Mouse (Mus musculus): ENCODE measurements around the gene Rabepk.
"Not testable (repeated sequence)": the region's sequence is repeated elsewhere in the genome, so short reads cannot be mapped to it uniquely, and the experiment has no call there.

Rabepk gene

DNA sequence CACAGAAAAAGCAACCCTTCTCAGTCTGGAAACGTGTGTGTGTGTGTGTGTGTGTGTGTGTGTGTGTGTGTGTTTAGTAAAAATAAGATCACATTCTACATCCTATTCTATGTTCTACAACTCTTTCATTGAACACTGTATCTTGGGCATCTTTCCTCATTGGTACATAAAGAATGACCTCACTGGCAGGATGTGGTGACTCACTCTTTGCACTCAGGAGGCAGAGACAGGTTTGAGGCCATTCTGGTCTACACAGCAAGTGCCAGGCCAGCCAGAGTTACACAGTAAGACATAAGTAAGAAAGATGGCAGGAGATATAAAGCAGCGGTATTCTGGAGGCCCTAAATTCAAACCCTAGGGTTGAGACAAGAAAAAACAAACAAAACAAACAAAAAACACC is 36.8 kb downstream of the Rabepk start:
- no peak for DNase-seq (ENCODE audit: low read depth)

DNA sequence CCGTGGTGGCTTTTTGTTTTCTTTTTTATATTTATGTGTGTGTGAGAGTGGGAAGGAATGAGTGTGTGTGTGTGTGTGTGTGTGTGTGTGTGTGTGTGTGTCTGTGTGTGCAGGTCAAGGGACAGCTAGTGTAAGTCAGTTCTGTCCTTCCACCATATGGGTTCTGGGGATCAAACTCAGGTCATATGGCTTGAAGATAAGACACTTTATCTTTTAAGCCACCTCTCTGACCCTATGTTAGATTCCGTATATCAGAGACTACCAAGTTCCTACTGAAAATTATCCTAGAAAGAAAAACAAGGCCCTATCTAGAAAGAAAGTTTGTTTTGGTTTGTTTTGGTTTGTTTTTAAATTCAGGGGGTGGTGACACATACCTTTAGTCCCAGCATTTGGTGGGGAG is 37.5 kb downstream of the Rabepk start:
- DNase-seq (ENCODE audit: low read depth) = no peak

DNA sequence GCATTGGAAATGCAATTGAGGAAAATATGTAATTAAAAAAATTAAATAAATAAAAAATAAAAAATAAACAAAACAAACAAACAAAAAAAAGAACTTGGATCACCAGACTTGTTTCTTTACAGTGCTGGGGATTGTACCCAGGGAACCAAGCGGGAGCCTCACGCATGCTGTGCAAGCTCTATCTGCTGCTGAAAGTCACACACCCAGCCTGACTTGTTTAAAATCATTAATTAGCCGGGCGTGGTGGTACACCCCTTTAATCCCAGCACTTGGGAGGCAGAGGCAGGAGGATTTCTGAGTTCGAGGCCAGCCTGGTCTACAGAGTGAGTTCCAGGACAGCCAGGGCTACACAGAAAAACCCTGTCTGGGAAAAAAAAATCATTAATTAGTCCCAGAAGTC is 38.4 kb downstream of the Rabepk start:
- DNase-seq (ENCODE audit: low read depth) = not testable (repeated sequence)

DNA sequence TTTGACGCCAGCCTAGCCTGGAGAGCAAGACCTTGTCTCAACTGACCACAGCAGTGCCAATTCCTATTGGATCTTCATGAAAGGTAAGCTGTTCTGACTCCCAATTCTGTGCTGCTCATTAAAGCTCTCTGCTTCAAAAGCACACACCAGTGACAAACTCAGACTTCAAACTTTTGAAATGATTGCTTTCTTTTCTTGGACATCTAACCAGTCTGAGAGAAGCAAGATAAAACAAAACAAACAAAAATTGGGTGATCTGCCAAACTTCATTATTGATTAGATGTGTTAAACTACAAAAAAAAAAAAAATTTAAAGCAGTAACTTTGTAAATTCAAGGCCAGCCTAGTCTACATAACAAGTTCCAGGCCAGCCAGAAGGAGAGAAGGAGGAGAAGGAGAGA is 42.4 kb downstream of the Rabepk start:
- DNase-seq (ENCODE audit: low read depth) = no peak

DNA sequence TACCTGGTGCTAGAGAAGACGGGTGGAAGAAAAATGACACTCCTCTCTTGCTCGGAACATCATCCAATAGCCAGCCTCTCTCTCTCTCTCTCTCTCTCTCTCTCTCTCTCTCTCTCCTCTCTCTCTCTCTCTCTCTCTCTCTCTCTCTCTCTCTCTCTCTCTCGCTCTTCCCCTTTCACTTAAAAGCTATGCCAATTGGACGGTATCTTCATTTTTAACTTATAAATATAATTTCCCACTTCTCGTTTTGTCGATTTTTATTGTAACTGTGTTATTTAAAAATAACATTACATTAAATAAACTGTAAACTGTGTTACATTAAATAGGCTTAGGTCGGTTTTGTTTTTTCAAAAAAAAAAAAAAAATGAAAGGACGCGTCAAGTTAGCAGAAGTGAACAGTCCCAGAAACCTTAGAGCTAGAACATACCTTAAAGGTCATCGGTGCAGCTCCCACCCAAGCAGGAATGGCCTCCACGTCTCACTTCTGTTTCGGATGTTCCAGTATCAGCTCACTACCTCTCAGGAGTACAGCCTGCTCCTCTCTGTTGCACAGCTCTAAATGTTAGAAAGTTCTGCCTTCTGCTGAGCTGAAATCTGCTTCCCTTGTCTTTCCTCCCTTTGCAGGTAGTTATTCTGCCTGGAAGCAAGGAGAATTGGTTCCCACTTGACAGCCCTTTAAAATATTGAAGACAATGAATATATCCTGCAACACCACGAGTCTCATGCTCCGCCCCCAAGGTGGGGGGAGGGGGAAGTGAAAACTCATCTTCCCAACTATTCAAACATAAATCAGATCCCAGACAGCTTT is 45.0 kb downstream of the Rabepk start, which contains the start of gene Gapvd1:
TSS of gene Gapvd1 (minus strand) at position 682 of the 808 bp plus-strand sequence.
- peak; percentile 65 for DNase-seq (ENCODE audit: low read depth)

DNA sequence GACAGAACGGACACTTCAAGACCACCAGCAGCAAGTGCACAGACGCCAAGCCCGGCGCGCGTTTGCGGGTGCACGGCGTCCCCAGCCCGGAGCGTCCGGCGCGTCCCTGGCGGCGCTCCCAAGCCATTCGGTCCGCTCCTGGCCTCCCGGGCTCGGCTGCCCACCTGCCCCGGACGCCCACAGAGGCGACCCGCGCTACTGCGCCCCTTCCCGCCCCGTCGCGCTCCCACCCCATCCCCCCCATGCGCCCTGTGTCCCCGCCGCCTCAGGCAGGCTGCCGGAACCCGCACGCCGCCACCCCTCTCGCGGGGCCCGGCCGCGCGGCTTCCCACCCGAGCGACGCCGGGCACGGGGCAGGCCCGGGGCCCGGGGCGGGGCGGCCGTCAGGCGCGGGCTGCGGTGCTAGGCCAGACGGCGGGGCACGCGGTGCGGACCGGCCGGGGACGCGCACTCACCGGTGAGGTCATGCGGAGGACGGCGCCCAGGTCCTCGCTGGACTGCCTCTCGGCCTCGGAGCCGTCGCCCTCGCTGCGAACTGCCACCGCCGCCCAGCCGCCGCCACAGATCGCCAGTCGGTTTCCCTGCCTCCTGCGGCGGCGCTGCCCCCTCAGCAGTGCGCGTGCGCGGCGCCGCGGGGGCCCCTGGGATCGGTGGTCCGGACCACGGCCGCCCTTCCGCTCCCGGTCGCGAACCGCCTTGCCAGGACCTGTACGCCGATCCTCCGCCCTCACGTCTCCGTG is 45.7 kb downstream of the Rabepk start:
- peak; percentile 90 for DNase-seq (ENCODE audit: low read depth)

DNA sequence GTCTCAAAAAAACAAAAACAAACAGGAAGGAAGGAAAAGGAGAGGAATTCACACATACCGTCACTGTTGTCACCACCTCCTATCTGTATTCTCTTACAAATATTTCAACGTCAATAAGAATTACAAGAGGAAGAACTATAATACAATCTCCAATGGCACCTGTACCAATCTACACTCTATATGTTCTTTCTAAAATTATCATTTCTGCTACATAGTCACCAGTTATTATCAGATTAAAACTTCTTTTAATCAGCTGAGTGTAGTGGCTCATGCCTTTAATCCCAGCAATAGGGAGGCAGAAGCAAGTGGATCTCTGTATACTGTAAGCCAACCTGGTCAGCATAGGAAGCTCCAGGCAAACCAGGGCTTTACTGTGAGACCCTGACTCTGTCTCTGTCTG is 49.5 kb downstream of the Rabepk start:
- DNase-seq (ENCODE audit: low read depth) = no peak

DNA sequence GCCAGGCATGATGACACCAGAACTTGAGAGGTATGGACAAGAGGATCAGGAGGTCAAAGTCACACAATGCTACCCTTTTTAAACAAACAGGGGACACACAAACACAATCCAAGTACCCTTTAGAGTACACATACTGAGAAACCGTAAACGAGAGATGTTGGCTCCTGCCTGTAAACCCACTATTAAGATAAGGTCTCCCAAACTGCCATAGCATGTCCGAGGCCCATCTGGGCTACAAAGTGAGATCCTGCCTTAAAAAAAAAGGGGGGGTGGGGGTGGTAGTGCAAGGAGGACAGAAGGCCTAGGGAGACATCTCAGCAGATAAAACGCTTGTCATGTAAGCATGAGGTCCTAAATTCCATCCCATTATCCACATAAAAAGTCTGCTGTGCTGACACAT is 51.2 kb downstream of the Rabepk start:
- DNase-seq (ENCODE audit: low read depth) = no peak

DNA sequence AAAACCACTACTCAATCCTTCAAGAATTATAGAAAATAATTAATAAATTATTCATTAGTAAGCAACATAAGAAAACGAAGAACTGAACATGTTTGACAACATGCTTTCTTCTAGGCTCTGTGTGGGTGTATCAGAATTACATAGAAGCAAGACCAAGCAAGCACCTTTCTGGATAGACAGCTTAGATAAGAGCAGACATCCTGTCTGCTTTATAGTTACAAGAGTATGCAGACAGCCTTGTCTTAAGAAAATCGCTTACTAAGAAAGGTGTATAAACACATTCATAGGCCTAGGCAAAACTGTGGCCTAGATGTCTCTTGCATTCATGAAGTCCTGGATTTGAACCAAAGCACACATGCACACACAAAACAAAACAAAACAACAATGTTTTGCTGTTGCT is 54.0 kb downstream of the Rabepk start:
- peak; percentile 23 for DNase-seq (ENCODE audit: low read depth)

DNA sequence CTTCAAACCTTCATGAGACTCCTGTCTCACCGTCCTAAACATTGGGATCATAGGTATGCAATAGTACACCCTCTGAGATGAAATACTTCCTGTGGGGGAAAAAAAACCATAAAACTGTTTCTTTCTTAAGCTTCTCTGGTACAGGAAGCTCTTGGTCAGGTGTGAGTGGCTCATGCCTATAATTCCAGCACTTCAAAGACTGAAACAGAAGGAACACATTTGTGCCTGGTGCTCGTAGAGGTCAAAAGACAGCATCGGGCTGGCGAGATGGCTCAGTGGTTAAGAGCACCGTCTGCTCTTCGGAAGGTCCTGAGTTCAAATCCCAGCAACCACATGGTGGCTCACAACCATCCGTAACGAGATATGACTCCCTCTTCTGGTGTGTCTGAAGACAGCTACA is 55.2 kb downstream of the Rabepk start:
- DNase-seq (ENCODE audit: low read depth) = no peak

DNA sequence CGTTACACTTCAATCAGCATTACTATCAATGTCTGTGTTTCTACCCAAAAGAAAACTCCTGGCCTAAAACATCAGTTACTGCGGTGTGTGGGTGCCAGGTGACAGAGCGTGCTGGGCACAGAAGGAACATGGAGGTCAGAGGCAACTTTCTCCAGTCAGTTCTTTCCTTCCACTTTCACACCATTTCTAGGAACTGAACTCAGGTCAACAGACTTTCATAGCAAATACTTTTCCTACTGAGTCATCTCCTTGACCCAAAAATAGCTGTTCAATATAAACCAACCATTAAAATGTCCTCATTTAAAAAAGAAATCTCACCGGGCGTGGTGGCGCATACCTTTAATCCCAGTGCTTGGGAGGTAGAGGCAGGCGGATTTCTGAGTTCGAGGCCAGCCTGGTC is 57.0 kb downstream of the Rabepk start:
- DNase-seq (ENCODE audit: low read depth) = no peak

DNA sequence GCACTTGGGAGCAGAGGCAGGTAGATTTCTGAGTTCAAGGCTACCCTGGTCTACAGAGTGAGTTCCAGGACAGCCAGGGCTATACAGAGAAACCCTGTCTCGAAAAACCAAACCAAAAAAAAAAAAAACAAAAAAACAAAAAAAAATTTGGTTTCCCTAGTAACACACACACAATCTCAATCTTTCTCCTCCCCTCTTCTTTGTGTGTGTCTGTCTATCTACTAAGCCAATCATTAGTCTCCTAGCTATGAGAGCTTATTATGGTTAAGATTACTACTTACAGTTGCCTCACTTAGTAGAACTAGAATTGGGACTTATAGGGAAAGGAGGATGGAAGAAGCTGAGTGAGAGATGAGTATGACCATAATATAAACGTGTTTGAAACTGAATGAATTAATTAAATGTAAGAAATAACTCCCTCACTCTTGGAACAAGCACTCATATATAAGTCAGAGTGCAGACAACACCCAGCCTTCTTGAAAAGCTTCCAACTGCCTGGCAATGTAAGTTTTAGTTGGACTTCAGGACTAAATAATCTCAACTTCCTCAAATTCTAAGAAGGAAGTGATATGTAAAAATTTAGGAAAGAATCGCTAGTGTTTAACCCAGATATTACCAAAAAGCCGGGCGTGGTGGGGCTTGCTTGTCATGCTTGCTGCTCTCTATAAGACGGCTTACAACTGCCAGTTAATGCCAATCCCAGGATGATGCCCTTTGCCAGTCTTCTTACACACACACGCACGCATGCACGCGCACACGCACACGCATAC is 58.1 kb downstream of the Rabepk start:
- no peak for DNase-seq (ENCODE audit: low read depth)

DNA sequence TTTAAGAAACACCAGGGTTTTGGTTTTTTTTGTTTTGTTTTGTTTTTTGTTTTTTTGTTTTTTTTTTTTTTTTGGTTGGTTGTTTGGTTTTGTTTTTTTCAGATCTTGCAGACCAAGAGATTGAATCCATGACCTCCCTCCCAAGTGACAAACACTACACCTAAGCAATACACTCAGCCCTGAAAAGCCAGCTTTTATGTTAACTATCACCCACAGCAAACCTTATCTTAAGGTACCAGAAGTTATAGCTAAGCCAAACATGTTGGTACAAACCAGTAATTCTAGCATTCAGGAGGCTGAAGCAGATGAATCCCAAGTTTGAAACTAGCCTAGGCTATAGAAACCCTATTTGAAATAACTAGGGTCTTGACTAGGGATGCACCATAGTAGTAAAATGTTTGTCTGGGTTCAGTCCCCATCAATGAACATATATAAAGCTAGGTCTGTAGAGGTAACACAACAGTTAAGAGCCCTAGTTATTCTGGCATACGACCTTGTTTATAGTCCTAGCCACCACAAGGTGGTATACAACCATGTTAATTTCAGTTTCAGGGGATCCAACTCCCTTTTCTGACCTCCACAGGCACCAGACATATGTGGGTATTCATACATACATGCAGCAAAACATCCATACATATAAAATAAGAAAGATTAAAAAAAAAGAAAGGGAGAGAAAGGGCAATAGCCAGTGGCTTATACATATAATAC is 59.9 kb downstream of the Rabepk start:
- DNase-seq (ENCODE audit: low read depth) = no peak

DNA sequence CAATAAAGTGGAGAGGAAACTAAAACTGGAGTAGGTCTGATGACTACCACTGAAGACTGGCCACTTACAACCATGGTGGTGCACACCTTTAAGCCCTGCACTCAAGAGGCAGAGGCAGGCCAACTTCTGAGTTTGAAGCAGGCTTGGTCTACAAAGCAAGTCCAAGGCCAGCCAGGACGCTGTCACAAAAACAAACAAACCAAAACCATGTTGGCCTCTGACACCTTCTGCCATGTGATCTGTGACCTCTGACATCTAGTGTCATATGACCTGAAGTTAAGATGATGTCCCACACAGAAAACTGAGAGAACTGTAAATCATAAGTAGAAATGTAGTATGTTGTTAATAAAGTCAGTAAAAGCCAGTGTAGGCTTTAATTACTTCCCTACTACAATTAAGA is 61.8 kb downstream of the Rabepk start:
- no peak for DNase-seq (ENCODE audit: low read depth)

DNA sequence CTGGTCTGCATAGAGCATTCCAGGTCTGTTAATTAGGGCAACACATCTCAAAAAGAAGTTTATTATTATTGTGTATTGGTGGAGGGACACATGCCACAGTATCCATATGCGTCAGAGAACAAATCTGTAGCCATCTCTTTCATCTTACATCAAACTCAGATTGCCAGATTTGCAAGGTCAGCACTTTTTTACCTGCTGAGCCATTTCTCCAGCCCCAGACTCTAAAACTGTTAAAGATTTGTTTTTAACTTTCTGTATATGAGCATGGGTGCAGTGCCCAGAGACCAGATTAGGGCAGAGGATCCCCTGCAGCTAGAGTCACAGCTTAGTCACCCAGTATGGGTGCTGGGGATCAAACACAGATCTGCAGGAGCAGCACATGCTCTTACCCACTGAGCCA is 63.1 kb downstream of the Rabepk start:
- no peak for DNase-seq (ENCODE audit: low read depth)

Measured in induced T-regulatory cell, adult 2 months (primary cell).